In the genomic region with DNA sequence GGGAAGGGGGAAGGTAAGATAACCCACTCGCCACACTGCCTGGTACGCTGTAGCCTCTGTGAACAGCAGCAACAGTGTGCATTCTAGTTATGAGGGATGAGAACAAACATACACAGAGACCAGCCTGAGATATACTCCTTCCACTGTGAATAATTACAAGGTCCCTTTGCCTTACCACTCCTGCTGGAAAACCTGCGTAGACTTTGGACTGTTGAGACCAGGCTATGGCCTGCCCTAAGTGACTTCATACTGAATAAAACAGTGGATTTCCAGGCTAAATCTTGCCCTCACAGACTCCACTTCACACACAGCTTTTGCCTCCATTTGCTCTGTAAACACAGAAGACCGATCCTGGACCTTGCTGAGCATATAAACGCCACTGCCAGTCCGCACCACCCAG, we compare ENCODE assay signal across 29 mouse cellular contexts.
"Had no signal": no experiment of that assay in that cellular context is flagged by ENCODE, and none has a peak within 500 bp of the region (broad histone marks: within the 10 kb centered on the region; RNA-seq: fewer than 3 reads in every experiment).

No protein-coding gene starts in this region.

- ATAC-seq: forebrain, embryonic 15.5 days; forebrain, postnatal 0 days; hindbrain, embryonic 16.5 days; inflammation-experienced regulatory T-cells, adult 6 months had no signal

- H3K9ac ChIP-seq: forebrain, embryonic 15.5 days; forebrain, postnatal 0 days; heart, embryonic 12.5 days; hindbrain, embryonic 12.5 days; hindbrain, embryonic 14.5 days; kidney, embryonic 15.5 days; limb, embryonic 12.5 days had no signal

- H3K36me3 ChIP-seq: forebrain, embryonic 15.5 days; heart, embryonic 10.5 days; heart, embryonic 12.5 days; hindbrain, embryonic 12.5 days; kidney, embryonic 15.5 days; limb, embryonic 10.5 days; limb, embryonic 12.5 days had no signal

- DNase-seq: forebrain, postnatal 0 days; gastrocnemius, postnatal 14 days; gastrocnemius, postnatal 36 days; heart, adult 11 months; heart, adult 2 months; heart, postnatal 14 days; heart, postnatal 36 days; kidney, adult 11 months; kidney, adult 2 months; kidney, adult 9 months; kidney, postnatal 14 days; kidney, postnatal 4 days; layer of hippocampus, adult 9-11 months; layer of hippocampus, postnatal 36 days; liver had no signal

- H3K27me3 ChIP-seq: hindbrain, embryonic 12.5 days; kidney, embryonic 15.5 days had no signal

- H3K4me3 ChIP-seq: forebrain, embryonic 15.5 days; heart, adult 2 months; heart, embryonic 10.5 days; heart, embryonic 12.5 days; hindbrain, embryonic 12.5 days; kidney, embryonic 15.5 days; layer of hippocampus, adult 2 months; left cerebral cortex, adult 2 months; limb, embryonic 10.5 days; limb, embryonic 12.5 days had no signal

- H3K9me3 ChIP-seq: forebrain, embryonic 15.5 days; heart, embryonic 10.5 days; heart, embryonic 12.5 days; hindbrain, embryonic 12.5 days; kidney, embryonic 15.5 days; limb, embryonic 10.5 days; limb, embryonic 12.5 days had no signal

- H3K4me2 ChIP-seq: forebrain, embryonic 15.5 days; heart, embryonic 12.5 days; hindbrain, embryonic 12.5 days; hindbrain, embryonic 14.5 days; kidney, embryonic 15.5 days; limb, embryonic 12.5 days; liver, embryonic 11.5 days had no signal

- H3K27ac ChIP-seq: forebrain, embryonic 15.5 days; heart, adult 2 months; heart, embryonic 10.5 days; hindbrain, embryonic 12.5 days; hindbrain, embryonic 14.5 days; kidney, embryonic 15.5 days; kidney, postnatal 0 days; layer of hippocampus, adult 2 months; left cerebral cortex, adult 2 months; limb, embryonic 10.5 days; limb, embryonic 12.5 days had no signal
